8 mouse cellular contexts compared by ENCODE assay signal in the genomic region with DNA sequence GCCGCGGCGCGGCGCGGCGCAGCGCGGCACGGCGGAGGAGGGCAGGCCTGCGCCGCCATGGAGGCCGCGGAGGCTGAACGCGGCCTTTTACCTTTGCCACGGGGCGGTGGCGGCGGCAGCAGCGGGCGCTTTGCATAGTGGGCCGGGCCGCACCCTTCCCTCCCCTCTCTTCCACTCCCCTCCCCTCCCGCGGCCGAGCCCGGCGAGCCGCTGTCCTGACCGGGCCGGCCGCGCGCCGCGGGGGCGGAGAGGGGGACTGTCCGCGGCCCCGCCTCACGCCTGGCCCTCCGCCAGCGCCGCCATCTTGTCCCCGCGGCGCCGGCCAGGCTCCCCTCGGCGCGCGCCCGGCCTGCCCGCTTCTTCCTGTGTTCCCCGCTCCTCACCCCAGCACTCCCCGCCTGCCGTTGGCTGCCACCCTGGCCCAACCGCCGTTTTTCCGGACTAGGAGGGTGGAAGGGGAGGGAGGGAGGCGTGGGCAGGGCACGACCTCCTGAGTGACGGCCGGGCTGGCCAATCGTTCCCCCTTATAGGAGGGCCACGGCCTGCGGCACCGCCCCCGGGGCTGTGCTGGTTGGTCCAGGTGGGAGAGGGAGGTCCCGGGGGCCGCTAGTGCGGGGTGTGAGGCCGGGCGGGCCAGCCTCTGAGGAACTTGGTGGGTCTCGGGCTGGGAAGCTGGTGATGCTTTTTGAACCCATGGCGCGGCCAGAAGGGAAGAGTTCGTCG. TPM values are rescaled to one million over a fixed set of nuclear protein-coding genes. Genes with fewer than 3 reads are reported as not detected.
DNase-seq lines count a peak whose midpoint lies in the region; ATAC-seq and TF ChIP-seq lines count a peak whose summit lies in the region.

No protein-coding gene starts in this region.

- H3K36me3 ChIP-seq in CH12.LX (replicated peaks in 1 of 2; ENCODE audit: control insufficient read depth in 1 of 2, insufficient read depth in 1 of 2, low read length in 1 of 2): peaks cover 0 to 5% of the 10 kb centered on the region in 2 experiments
- no peaks in the 10 kb centered on the region for H3K36me3 ChIP-seq in forebrain, embryonic 11.5 days (ENCODE audit: control insufficient read depth, insufficient read depth, low read length)
- no peaks in the 10 kb centered on the region for H3K36me3 ChIP-seq in heart, embryonic 16.5 days (ENCODE audit: control insufficient read depth, insufficient read depth)
- no peaks in the 10 kb centered on the region for H3K36me3 ChIP-seq in liver, embryonic 15.5 days (replicated peaks)
- H3K36me3 ChIP-seq in neural tube, embryonic 12.5 days: no peaks in the 10 kb centered on the region

- peak; percentile 96 for DNase-seq in CH12.LX (ENCODE audit: extremely low read depth)
- peak; percentile 97 for DNase-seq in c-Kit-positive CD71-positive TER-119-negative erythroid progenitor cells, embryonic 14.5 days (ENCODE audit: low read depth)
- peak; percentile 100 for DNase-seq in forebrain, embryonic 11.5 days (ENCODE audit: low spot score)
- peak; percentile 100 for DNase-seq in kidney, postnatal 36 days
- peak; percentile 97 for DNase-seq in telencephalon, adult 2 months (ENCODE audit: low read depth, low spot score)

- peak overlapping the region; percentile 65 to 87 (median 73) for H3K4me3 ChIP-seq in CH12.LX (replicated peaks in 1 of 3; ENCODE audit: low read depth in 2 of 3, low read length in 2 of 3, poor library complexity in 1 of 3)
- peak overlapping the region; percentile 99 for H3K4me3 ChIP-seq in forebrain, embryonic 11.5 days (ENCODE audit: low read depth, low read length)
- H3K4me3 ChIP-seq in heart, embryonic 16.5 days (ENCODE audit: low read length): peak overlapping the region; percentile 96
- H3K4me3 ChIP-seq in liver, embryonic 15.5 days (replicated peaks): peak overlapping the region; percentile 98
- H3K4me3 ChIP-seq in neural tube, embryonic 12.5 days: peak overlapping the region; percentile 98

- peaks cover 0 to 43% of the 10 kb centered on the region in 2 experiments; a peak in 2 of 4 replicates for H3K4me1 ChIP-seq in CH12.LX (ENCODE audit: control insufficient read depth in 1 of 2, insufficient read depth in 2 of 2)
- peaks cover 2% of the 10 kb centered on the region; the same call in 1 of the 2 replicates for H3K4me1 ChIP-seq in forebrain, embryonic 11.5 days (replicated peaks; ENCODE audit: control insufficient read depth, insufficient read depth, low read length)
- peaks cover 29% of the 10 kb centered on the region for H3K4me1 ChIP-seq in heart, embryonic 16.5 days (ENCODE audit: control insufficient read depth, insufficient read depth, low read length)
- H3K4me1 ChIP-seq in liver, embryonic 15.5 days (replicated peaks): peaks cover 49% of the 10 kb centered on the region
- peaks cover 15% of the 10 kb centered on the region for H3K4me1 ChIP-seq in neural tube, embryonic 12.5 days

- H3K27me3 ChIP-seq in CH12.LX (replicated peaks): no peaks in the 10 kb centered on the region
- H3K27me3 ChIP-seq in forebrain, embryonic 11.5 days (ENCODE audit: control insufficient read depth, insufficient read depth, low read length): no peaks in the 10 kb centered on the region
- H3K27me3 ChIP-seq in heart, embryonic 16.5 days (ENCODE audit: control insufficient read depth, insufficient read depth, low read length): no peaks in the 10 kb centered on the region
- H3K27me3 ChIP-seq in liver, embryonic 15.5 days: no peaks in the 10 kb centered on the region
- no peaks in the 10 kb centered on the region for H3K27me3 ChIP-seq in neural tube, embryonic 12.5 days (replicated peaks)

- peaks cover 37% of the 10 kb centered on the region for H3K79me2 ChIP-seq in CH12.LX (replicated peaks; ENCODE audit: control insufficient read depth, extremely low read depth, insufficient read depth, poor library complexity, severe bottlenecking)

- peak; percentile 99 for ATAC-seq in forebrain, embryonic 11.5 days (replicated peaks; ENCODE audit: low FRiP score)
- ATAC-seq in heart, embryonic 16.5 days (replicated peaks; ENCODE audit: extremely low read depth, insufficient read depth, low FRiP score): peak; percentile 98
- peak; percentile 98 for ATAC-seq in liver, embryonic 15.5 days (ENCODE audit: insufficient read depth)
- ATAC-seq in neural tube, embryonic 12.5 days (ENCODE audit: low FRiP score, low read depth): peak; percentile 99

- no peak for TF ChIP-seq CTCF in CH12.LX (conservative IDR thresholded peaks at IDR 0.05 in 1 of 2, IDR thresholded peaks at IDR 0.05 in 1 of 2; ENCODE audit: low read depth in 2 of 2, low read length in 2 of 2)

- H3K9ac ChIP-seq in CH12.LX (ENCODE audit: insufficient read depth, low read depth): peak overlapping the region; percentile 98
- H3K9ac ChIP-seq in forebrain, embryonic 11.5 days (ENCODE audit: low read length): peak overlapping the region; percentile 98
- H3K9ac ChIP-seq in heart, embryonic 16.5 days (ENCODE audit: low read length): peak overlapping the region; percentile 99
- H3K9ac ChIP-seq in liver, embryonic 15.5 days: peak overlapping the region; percentile 99
- H3K9ac ChIP-seq in neural tube, embryonic 12.5 days: peak overlapping the region; percentile 96

- no peak for TF ChIP-seq EP300 in CH12.LX (IDR thresholded peaks at IDR 0.05; ENCODE audit: low read length)

- no peak for TF ChIP-seq RAD21 in CH12.LX (IDR thresholded peaks at IDR 0.05; ENCODE audit: low read depth, low read length)

- peak; percentile 40; the same call in 1 of the 2 replicates for TF ChIP-seq POLR2A in CH12.LX (IDR thresholded peaks at IDR 0.05; ENCODE audit: low read depth, low read length)

- in situ Hi-C loops in CH12.LX (cut with MboI; ENCODE audit: low pct_ligation_motif_present, low pct_unique_long_range_greater_than_20kb, low sequenced_read_pairs): no loop called here

- H3K27ac ChIP-seq in CH12.LX (ENCODE audit: insufficient read depth, low read depth): peak overlapping the region; percentile 86
- H3K27ac ChIP-seq in forebrain, embryonic 11.5 days (ENCODE audit: low read depth, low read length): peak overlapping the region; percentile 98
- peak overlapping the region; percentile 100 for H3K27ac ChIP-seq in heart, embryonic 16.5 days (ENCODE audit: low read length)
- H3K27ac ChIP-seq in liver, embryonic 15.5 days (replicated peaks): peak overlapping the region; percentile 100
- H3K27ac ChIP-seq in neural tube, embryonic 12.5 days: peak overlapping the region; percentile 99

- H3K4me2 ChIP-seq in CH12.LX (ENCODE audit: insufficient read depth, low read depth, poor library complexity, severe bottlenecking): no peak overlapping the region
- H3K4me2 ChIP-seq in forebrain, embryonic 11.5 days (ENCODE audit: low read depth, low read length, severe bottlenecking): peak overlapping the region; percentile 71
- H3K4me2 ChIP-seq in heart, embryonic 16.5 days (ENCODE audit: low read depth, low read length): peak overlapping the region; percentile 86
- H3K4me2 ChIP-seq in liver, embryonic 15.5 days: peak overlapping the region; percentile 82
- peak overlapping the region; percentile 78 for H3K4me2 ChIP-seq in neural tube, embryonic 12.5 days (replicated peaks)

- under 1% methylated on average over 36 of the region's 81 CpGs for WGBS in forebrain, embryonic 11.5 days
- WGBS in heart, embryonic 16.5 days: under 1% methylated on average over 49 of the region's 81 CpGs
- under 1% methylated on average over 67 of the region's 81 CpGs for WGBS in liver, embryonic 15.5 days (ENCODE audit: insufficient replicate concordance)
- under 1% methylated on average over 67 of the region's 81 CpGs for WGBS in neural tube, embryonic 12.5 days

- dilution Hi-C loops in CH12.LX (cut with MboI; ENCODE audit: extremely low pct_ligation_motif_present, extremely low pct_unique_long_range_greater_than_20kb, low sequenced_read_pairs): no loop called here

- H3K9me3 ChIP-seq in CH12.LX (replicated peaks; ENCODE audit: low read length): no peaks in the 10 kb centered on the region
- H3K9me3 ChIP-seq in forebrain, embryonic 11.5 days (ENCODE audit: control insufficient read depth, low read length): no peaks in the 10 kb centered on the region
- no peaks in the 10 kb centered on the region for H3K9me3 ChIP-seq in heart, embryonic 16.5 days (replicated peaks; ENCODE audit: control insufficient read depth, low read length)
- H3K9me3 ChIP-seq in liver, embryonic 15.5 days (replicated peaks): no peaks in the 10 kb centered on the region
- H3K9me3 ChIP-seq in neural tube, embryonic 12.5 days: no peaks in the 10 kb centered on the region

TF ChIP-seq in CH12.LX, 34 proteins besides CTCF, POLR2A, EP300 and RAD21 (continues in another document):
- TF ChIP-seq RCOR1 (conservative IDR thresholded peaks at IDR 0.05; ENCODE audit: low read depth, low read length) (no peak), ELF1 (IDR thresholded peaks at IDR 0.05; ENCODE audit: low read depth, low read length) (peak; percentile 82), CHD1 (IDR thresholded peaks at IDR 0.05; ENCODE audit: low read depth, low read length) (no peak), BHLHE40 (IDR thresholded peaks at IDR 0.05; ENCODE audit: low read depth, low read length) (0 out of 2 replicates have a peak, but pooled peaks have one; percentile 26), NRF1 (IDR thresholded peaks at IDR 0.05; ENCODE audit: low read depth, low read length) (peak; percentile 50; the same call in 1 of the 2 replicates), TCF12 (IDR thresholded peaks at IDR 0.05; ENCODE audit: low read depth, low read length) (peak; percentile 51), ZKSCAN1 (IDR thresholded peaks at IDR 0.05; ENCODE audit: borderline replicate concordance, low read depth, low read length) (no peak), USF2 (conservative IDR thresholded peaks at IDR 0.05; ENCODE audit: low read depth, low read length) (no peak), ZMIZ1 (IDR thresholded peaks at IDR 0.05; ENCODE audit: low read depth, low read length) (peak; percentile 79), GABPA (IDR thresholded peaks at IDR 0.05; ENCODE audit: insufficient replicate concordance, low read depth, low read length) (no peak), MYC (IDR thresholded peaks at IDR 0.05; ENCODE audit: low read depth, low read length) (no peak), UBTF (IDR thresholded peaks at IDR 0.05; ENCODE audit: low read depth, low read length) (peak; percentile 67; the same call in 1 of the 2 replicates), TBP (conservative IDR thresholded peaks at IDR 0.05; ENCODE audit: low read depth, low read length) (0 out of 2 replicates have a peak, but pooled peaks have one; percentile 29), SMC3 (IDR thresholded peaks at IDR 0.05; ENCODE audit: low read depth, low read length) (no peak)

RNA-seq across cellular contexts. Expression of gene Nr2c2, which starts 0.7 kb away (rescaled TPM):
- 14.1 and 14.3 TPM in 2 replicates for total RNA-seq in CH12.LX (2012; rRNA removed)
- total RNA-seq in CH12.LX (2014; rRNA removed): 12.4 and 13.0 TPM in 2 replicates
- polyA plus RNA-seq in CH12.LX (2012; ENCODE audit: insufficient read length, low read depth): 12.2 and 12.7 TPM in 2 replicates
- 30.3 and 38.5 TPM in 2 replicates for polyA plus RNA-seq in forebrain, embryonic 11.5 days (2014; fragmentation: Nextera tagmentation; extraction: Ambion mirVana)
- 10.0 and 11.2 TPM in 2 replicates for polyA plus RNA-seq in heart, embryonic 16.5 days (2015; fragmentation: Nextera tagmentation; extraction: Ambion mirVana)
- polyA plus RNA-seq in liver, embryonic 15.5 days (2015; fragmentation: Nextera tagmentation; extraction: Ambion mirVana): 6.8 and 8.5 TPM in 2 replicates
- polyA plus RNA-seq in neural tube, embryonic 12.5 days (2016; fragmentation: Nextera tagmentation; extraction: Ambion mirVana): 30.4 and 31.4 TPM in 2 replicates

Comparison
In these comparisons a context has a peak if more than half of its experiments do, and no peak if none do; other contexts are left out.
1. Peak in every context shown above with its lines: DNase-seq, ATAC-seq, H3K4me3 ChIP-seq and H3K27ac ChIP-seq.